Mouse (Mus musculus) liver, adult (tissue): Measurements from ENCODE around the gene Tardbp.
A peak's percentile ranks its signal among the peaks of the same experiment; 100 is the strongest.

Source experiments
- GATA4 ChIP-seq: IDR thresholded peaks from 2 replicates; pipeline ENCODE4 v1.6.1; 2014; ENCODE audit warnings: mild to moderate bottlenecking, low read length; ENCODE audit not compliant: insufficient replicate concordance

The Tardbp gene

GRCm38 (mm10) chr4:148595916-148596315, 30.9 kb downstream of the Tardbp start:
- TF ChIP-seq GATA4, result no peak

- TF ChIP-seq GATA4, result no peak
These were observed 32.8 kb downstream of the Tardbp start for GRCm38 (mm10) chr4:148593996-148594395.

GRCm38 (mm10) chr4:148591637-148592380, 35.0 kb downstream of the Tardbp start:
- no peak for TF ChIP-seq GATA4

- TF ChIP-seq GATA4, result peak; percentile 18; the same call in 1 of the 2 replicates
These were observed 35.6 kb downstream of the Tardbp start, which contains the start of gene Srm for GRCm38 (mm10) chr4:148591171-148591630. Srm (plus strand) TSS chr4:148591503.

GRCm38 (mm10) chr4:148590421-148591170, 36.2 kb downstream of the Tardbp start:
- TF ChIP-seq GATA4, result no peak

GRCm38 (mm10) chr4:148589565-148589964, 37.3 kb downstream of the Tardbp start:
- TF ChIP-seq GATA4, result no peak

- no peak for TF ChIP-seq GATA4
These were observed 38.0 kb downstream of the Tardbp start for GRCm38 (mm10) chr4:148588793-148589192.

- TF ChIP-seq GATA4, result no peak
These were observed 40.2 kb downstream of the Tardbp start for GRCm38 (mm10) chr4:148586648-148587047.

- no peak for TF ChIP-seq GATA4
These were observed 43.6 kb downstream of the Tardbp start for GRCm38 (mm10) chr4:148583257-148583656.

- TF ChIP-seq GATA4, result no peak
These were observed 45.4 kb downstream of the Tardbp start for GRCm38 (mm10) chr4:148581422-148581821.

GRCm38 (mm10) chr4:148580765-148581164, 46.1 kb downstream of the Tardbp start:
- TF ChIP-seq GATA4, result no peak

GRCm38 (mm10) chr4:148573222-148573621, 53.6 kb downstream of the Tardbp start:
- no peak for TF ChIP-seq GATA4

- no peak for TF ChIP-seq GATA4
These were observed 56.0 kb downstream of the Tardbp start for GRCm38 (mm10) chr4:148570693-148571295.

GRCm38 (mm10) chr4:148570138-148570537, 56.7 kb downstream of the Tardbp start:
- TF ChIP-seq GATA4, result no peak

GRCm38 (mm10) chr4:148563595-148563994, 63.2 kb downstream of the Tardbp start:
- no peak for TF ChIP-seq GATA4

GRCm38 (mm10) chr4:148562676-148563075, 64.1 kb downstream of the Tardbp start:
- no peak for TF ChIP-seq GATA4
